Mouse (Mus musculus) spleen, postnatal 36 days (tissue): Measurements from ENCODE around the gene Fgfrl1.
A peak's percentile ranks its signal among the peaks of the same experiment; 100 is the strongest.

Experiments used
- DNase-seq, 2 experiments: peaks; one replicate each; pipeline ENCODE4 v3.0.0; 2022; ENCODE audit warnings: low spot score in 2 of 2, mixed read lengths in 1 of 2

Fgfrl1 gene

DNA sequence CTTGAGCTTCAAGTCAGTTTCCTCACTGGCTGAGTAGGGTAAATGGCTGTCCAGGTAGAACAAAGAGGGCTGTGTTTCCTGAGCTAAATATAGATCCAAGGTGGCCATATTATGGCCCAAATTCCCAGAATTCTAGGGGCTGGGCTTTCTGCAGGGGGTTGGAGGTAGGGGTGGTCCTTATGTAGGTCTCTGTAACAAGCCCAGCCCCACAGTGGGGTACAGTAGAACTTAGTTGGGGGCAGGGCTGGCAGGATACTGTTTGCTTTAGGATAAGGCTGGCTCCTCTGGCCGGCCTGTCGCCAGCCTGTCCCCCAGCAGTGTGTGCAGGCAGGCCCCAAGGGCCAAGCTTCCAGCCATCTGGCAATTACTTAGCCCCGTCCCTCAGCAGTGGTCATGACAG lies 8.2 kb downstream of the Fgfrl1 start:
- no peak for DNase-seq

DNA sequence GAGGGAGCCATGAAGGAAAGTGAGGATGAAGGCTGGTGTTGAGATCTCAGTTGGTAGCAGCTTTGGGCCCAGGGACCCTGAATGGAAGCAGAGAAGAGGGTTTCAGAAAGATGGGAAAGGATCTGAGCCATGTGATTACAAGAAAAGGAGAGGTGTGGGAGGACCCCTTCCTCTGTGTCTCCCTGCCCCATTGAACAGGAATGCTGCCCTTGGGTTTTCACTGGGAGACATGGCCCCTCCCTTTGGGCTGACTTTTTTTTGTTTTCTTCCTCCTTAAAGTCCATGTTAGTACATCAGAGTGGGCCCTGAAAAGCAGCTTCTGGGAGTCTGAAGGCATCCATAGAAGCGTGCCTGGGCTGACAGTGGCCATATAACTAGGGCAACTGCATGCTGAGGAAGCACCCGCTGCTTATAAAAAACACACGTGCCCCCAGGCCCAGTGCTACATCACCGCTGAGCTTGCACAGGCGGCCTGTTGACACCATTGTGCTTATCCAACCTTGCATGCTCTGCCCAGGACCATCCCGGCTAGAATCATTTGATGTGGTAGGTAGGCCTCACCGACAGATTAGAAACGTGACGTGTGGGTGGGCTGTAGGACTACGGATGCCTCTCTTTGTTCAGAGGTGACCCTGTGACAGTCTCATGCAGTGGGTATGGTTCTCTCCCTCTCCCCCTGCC lies 9.3 kb downstream of the Fgfrl1 start:
- DNase-seq, result no peak

DNA sequence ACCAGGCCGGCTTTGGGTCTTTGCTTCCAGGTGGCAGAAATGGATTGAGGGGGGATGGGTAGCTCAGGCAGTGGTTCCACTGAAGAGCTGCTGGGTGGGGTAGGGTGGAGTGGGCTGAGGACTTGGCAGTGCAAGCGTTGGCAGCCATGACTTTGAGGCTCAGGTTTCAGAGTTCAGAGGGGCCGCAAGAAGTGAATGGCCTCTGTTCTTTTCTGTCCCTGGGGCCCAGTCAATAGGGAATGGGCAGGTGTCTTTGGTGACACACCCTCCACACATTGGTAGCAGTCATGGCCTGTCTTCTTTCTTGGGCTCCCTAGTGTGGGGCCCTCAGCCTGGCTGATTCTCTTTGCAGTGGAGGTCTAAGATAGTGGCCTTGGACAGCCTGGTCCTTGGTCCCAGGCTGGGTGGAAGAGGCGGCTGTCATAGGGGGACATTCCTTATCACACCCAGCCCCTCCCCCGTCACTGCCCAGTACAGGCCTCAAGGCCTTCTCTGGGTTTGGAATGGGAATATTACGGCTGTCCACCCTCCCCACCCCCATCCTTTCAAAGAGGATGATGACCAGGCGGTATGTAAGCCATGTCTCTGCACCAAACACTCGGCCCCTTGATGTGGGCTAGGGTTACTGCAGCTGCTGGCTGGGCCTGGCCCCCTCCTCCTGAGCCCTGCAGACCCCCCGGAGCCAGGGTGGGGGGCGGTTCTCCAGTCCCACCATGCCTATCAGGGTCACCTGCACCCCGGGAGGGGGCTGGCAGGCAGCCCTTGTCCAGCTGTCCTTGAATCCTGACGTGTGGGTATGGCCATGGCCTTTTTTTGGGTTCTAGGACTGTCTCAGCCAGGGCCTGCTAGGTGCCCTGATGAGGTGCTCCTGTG lies 11.8 kb downstream of the Fgfrl1 start:
- DNase-seq, result no peak

DNA sequence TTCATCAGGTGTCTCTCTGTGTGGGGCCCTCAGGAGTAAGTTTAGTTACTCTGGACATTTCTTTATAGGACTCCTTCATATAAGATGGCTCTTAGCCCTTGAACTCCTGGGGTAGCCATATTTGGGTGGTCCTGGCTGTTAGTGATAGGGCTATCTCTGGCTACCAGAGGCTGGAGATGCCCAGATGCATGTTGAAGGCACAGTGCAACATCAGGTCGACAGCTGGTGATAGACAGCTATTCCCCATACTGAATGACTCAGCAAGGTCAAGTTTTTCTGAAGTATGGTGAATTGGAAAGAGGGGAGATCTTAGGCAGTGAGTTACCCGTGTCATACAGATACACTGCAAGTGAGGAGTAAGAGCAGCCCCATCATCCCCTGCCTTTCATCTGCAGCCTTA lies 15.6 kb downstream of the Fgfrl1 start:
- peak in 1 of 2 experiments; percentile 24 for DNase-seq

DNA sequence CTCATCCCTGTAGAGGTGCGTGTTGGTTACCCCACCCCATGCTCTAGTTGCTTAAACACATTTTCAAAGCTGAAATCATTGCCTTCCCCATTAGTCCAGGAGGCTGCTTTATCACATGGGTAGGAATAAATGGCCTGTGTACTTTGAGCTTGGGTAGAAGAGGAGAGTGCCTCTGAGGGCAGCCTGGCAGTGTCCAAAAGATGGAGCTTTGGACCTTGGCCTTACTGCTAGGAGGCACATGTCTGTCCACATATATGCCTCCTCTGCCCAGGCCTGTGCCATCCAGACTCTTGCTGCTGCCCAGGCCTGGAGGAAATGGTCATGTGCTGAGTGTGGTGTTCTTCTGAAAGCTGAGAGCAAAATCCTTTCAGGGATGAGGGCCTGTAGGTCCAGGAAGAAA lies 16.2 kb downstream of the Fgfrl1 start:
- no peak for DNase-seq

DNA sequence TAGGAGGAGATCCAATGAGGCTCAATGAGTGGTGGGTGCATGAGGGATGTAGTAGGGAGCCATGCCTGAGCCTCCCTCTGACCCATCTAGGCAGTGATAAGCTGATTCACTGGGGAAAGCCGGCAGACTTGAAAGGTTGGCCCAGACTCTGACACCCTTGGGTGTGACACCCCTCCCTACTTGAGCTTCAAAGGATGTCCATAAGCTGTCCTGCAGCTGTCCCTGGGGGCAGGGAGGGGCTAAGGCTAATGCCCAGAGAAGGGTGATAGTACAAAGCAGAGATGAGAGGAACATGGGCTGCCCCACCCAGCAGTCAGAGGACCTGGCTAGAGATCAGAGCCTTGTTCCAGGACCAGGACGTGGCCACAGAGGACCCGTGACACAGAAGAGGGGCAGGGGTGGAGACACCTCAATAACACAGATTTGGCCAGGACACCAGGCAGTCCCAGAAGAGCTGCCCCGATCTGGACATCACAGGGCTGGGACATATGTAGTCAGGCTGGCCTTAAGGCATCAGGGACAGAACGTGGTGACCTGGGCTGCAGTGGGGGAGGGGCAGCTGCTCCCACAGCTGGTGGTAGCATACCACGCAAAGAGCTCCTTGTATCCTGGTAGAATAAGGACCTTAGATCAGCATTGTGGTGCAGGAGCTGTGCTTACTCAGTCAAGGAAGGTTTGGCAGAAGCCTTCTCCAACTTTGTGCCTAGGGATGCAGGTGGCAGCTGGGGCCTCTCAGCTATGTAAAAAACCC lies 17.0 kb downstream of the Fgfrl1 start:
- DNase-seq, result no peak

DNA sequence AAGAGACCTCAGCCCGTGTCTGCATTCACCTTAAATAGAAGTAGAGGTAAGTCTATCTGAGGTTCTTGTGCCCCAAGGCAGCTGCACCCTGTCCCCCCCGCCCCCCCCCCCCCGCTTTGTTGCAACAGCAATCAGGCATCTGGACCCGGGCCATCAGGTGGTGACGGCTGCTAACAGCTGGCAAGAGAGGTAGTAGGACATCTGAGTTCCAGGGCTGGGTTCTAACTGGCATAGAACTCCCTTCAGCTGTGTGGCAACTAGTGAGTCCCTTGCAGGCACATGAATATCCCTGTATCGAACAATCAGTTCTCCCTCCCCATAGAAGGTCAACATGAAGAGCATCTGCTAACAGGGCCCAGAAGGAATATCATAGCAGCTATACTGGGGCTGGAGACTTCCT lies 19.8 kb downstream of the Fgfrl1 start:
- DNase-seq, result no peak

DNA sequence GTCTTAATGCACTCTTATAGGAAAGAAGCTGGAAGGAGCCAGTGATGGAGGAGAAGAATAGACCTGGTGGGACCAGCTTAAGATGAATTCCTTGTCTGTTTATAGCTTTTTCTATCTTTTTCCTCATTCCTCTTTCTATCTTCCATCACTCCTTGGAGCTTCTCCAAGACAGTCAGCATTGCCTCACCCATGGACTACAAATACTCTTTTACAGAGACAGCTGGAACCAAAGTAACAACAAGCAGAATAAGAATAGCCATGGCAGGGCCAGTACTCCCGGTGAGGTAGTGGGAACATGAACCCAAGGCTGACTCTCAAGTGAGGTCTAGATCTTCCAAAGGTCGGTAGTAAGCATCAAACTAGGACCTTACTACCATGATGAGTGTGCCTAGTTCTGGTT lies 20.9 kb downstream of the Fgfrl1 start:
- no peak for DNase-seq

DNA sequence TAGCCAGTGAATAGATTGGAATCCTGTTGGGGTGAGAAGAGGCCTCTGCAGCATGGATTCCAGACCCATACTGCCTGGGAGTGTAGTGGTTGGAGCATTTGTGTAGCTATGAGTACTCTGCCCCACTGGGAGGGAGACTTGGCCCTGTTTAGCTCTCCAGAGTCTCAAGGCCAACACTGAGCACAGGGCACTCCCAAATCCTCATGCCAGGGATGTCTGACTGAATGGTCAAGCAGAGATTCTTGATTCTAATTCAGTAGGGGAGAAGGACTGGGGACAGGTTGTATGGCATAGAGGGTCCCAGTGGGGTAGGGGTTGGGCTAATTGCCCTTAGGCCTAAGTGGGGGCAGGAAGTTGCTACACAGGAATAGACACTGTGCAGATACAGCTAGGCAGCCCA lies 21.5 kb downstream of the Fgfrl1 start:
- DNase-seq, result no peak

DNA sequence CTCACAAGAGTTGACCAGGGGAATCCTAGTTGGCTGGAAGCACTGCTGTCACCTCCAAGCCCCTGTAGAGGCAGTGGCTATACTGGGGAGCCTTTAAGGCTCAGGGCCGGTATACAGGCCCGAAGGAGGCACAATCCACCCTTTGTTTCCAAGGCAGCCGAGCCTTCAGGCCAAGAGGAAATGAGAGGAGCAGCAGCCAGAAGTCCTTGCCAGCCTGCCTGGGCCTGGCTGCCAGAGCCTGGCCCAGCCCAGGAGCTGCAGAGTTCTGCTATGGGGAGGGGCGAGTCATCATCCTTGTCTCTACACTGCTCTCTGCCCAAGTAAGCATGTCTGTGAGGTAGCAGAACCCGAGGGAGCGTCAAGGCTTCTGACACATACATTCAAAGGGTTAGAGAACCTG lies 22.0 kb downstream of the Fgfrl1 start:
- no peak for DNase-seq

DNA sequence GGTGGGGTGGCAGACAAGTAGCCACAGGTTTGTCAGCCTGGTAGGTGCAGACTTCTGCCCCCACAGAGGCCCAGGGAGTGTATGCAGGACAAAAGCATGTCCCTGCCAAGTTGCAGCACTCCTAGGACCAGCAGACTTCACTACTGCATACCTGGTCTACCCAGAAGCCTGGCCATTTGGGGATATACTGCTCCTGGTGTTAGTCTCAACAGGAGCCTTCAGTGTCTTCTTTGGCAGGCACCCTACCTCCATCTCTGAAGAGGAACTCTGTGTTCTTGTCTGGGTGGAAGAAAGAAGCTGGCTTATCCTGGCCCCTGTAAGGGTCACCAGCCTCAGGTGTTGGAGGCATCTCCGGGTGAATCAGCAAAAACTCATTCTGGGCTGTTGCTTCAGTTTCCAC lies 23.8 kb downstream of the Fgfrl1 start:
- no peak for DNase-seq

DNA sequence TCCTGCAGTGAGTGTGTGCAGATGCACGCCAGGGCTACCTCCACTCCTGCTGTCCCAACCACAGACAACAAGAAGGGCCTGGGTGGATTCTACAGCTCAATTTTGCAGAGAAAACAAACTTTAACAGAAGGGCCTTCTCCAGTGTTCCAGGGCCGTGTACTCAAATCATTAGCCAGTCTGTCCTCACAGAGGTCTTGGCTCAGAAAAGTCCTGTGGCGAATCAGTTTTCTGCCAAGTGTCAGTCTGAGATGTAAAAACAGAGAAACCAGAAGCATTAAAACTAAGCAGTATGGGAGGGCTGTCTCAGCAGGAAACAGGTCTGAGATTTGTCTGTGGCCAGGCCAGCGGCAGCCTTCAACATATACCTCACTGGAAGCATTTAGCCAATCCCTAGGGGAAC lies 25.9 kb downstream of the Fgfrl1 start:
- DNase-seq, result no peak

DNA sequence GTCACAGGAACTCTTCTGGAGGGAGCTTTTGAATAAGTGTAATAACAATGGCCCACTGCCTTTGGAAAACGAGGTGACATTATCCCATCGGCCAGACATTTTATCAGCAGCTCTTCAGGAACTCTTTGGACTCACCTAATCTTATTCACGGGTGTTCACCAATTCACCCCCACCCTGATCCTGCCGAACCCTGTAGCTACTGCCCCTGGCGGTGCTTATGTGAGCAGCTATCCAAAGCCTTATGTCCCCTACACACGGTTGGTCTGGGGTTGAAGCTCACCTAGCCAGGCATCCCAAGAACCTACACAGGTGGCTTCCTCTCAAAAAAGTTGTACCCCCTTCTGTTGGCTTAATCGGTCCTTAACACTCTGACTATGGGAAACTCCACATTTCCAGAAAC lies 27.6 kb downstream of the Fgfrl1 start:
- DNase-seq, result no peak

DNA sequence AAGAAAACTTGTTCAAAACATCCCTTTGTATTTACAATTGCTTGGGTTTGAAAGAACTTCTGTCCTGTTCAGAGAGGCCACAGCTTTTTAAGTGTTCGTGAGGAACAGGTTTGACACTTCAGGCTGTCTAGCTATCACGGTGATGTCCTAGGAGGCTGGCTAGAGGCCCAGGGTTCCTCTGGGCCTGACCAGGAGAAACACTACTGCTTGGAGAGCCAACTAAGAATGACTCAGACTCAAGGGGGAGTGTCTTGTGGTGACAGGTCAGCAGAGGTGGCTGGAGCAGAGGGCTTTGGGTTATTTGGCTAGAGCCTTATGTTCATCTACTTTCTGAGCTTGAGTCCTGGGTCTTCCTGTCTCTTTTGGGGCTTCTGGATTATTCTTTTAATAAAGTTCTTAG lies 31.8 kb downstream of the Fgfrl1 start:
- no peak for DNase-seq

DNA sequence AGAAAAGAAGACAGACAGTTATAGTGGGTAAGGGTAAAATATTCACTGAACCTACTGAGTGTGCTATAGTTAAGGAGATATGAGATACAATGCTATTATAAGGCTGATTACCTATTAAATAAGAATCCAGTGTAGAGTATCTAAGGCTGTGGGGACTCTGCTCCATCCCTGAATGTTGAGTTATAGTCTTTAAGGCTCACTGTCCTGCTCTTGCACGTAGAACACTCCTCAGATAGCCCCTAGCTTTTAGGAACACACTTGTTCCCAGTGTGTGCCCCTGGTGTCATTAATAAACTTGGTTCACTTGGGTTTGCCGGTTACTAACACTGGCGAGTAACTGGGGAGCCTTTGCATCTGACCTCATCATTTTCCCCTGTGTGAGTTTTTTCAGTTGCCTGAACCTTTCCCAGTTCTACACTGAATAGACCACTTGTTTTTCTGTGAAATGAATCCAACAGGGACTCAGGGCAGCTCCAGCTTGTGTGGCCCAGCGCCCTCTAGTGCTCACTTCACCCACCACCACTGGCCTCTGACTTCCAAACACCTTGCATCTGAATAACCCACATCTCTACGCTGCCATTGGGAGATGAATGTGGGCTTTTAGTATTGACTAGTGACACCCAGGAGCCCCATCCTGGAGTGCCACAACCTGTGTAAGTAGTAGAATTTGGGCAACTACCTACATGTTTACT lies 34.5 kb downstream of the Fgfrl1 start:
- peak; percentile 21 to 26 for DNase-seq

DNA sequence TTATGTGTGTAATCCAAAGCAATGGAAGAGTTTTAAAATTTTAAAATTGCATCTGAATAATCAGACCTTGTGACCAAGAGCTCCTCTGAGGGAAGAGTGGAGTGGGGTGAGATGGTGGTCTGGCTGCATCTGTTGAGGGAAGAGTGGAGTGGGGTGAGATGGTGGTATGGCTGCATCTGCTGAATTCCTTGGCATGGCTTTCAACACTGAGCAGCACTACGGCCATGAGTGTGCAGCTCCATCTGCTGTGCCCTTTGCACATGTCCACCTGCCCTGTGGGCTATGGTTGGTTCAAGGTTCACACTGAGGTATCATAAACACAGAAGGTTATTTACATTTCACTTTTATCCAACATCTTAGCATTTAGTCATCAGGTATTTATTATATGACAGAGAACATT lies 35.2 kb downstream of the Fgfrl1 start:
- DNase-seq, result no peak

DNA sequence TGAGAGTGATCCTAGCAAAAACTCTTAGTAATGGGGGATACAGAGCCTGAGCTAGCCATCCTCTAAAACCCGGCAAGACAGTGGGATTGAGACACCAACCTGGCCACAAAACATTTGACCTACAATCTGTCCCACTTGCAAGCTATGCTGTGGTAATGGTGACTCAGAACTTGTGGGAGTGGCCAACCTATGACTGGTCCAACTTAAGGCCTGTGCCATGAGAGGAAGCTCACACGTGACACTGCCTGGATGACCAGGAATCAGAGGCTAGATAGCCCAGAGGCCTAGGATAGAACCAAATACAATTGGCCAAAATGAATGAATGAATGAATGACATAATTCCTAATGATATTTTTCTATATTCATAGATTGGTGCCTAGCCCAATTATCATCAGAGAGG lies 49.7 kb downstream of the Fgfrl1 start:
- DNase-seq, result no peak

DNA sequence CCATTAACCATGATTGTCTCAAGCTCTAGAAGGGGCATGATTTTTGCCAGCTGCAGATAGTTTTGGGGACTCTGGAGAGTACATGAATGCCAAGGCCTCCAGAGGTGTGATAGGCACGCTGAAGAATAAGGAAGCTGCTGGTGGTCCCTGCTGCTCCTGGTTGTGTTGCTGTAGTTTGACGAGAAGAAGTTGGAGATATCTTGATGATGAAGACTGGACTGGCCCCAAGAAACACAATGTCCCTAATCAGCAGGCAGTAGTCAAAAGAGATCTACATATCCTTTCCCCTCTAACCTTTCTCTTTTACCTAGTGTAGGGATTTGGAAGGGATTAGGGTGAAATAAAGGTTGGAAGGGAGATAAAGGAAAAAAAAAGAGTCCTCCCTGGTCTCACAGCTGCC lies 50.4 kb downstream of the Fgfrl1 start:
- DNase-seq, result no peak

DNA sequence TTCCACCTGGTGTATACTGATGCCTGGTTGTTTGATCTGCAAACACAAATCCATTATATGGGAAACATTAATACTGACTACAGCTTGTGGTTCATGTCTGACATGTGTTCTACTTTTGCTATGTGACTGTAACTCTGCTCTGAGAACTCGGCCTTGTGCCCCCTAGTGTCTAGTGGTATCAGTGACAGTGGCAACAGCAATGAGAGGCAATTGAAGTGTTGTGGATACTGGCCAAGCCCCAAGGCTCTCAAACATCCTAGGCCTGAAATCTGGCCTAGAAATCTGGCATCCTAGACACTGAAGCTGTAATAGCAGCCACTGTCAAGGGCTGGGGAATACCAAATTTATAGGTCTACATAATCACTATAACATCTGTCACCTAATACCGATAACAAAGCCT lies 51.7 kb downstream of the Fgfrl1 start:
- no peak for DNase-seq

DNA sequence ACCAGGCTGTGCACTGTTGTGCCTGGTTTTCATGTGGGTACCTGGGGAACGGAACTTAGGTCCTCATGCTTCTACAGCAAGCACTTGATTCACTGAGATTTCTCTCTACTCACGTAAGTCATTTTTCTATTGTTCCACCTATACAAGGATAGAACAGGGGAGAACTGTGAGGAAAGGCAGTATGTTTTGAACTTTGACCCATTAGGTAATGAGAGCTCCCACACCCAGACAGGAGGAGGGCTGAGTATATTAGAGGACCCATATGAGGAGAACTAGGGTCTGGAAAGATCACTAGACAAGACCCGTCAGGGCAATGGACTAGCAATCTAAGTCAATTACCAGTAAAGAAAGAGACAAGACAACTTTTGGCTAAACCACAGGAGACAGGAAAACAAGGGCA lies 52.4 kb downstream of the Fgfrl1 start:
- no peak for DNase-seq

DNA sequence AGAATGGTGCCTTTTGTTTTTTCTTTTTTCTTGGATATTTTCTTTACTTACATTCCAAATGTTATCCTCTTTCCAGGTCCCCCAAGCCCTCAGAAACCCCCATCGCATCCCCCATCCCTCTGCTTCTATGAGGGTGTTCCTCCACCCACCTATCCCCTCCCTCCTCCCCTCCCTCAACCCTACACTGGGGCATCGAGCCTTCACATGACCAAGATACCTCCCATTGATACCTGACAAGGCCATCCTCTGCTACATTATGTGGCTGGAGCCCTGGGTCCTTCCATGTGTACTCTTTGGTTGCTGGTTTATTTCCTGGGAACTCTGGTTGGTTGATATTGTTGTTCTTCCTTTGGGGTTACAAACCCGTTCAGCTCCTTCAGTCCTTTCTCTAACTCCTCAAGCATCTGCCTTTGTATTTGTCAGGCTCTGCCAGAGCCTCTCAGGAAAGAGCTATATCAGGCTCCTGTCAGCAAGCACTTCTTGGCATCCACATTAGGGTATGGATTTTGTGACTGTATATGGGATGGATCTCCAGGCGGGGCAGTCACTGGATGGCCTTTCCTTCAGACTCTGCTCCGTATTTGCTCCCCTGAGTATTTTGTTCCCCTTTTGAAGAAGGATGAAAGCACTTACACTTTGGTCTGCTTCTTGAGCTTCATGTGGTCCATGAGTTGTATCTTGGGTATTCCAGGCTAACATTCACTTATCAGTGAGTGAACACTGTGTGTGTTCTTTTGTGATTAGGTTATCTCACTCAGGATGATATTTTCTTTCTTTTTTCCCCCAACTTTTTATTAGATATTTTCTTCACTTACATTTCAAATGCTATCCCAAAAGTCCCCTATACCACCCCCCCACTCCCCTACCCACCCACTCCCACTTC lies 58.4 kb downstream of the Fgfrl1 start:
- DNase-seq, result no peak
